Mouse (Mus musculus): ENCODE results near the gene Tssk2. TPM values are rescaled to one million over a fixed set of nuclear protein-coding genes. Genes with fewer than 3 reads are reported as not detected.
A peak's percentile ranks its signal among the peaks of the same experiment; 100 is the strongest.

The Tssk2 gene
- total and polyA plus RNA-seq, 2 experiments from 2014 or later = not detected

- Histone ChIP-seq H3K27me3 (ENCODE audit: insufficient read depth, low read length) (no peaks in the 10 kb centered on the region), H3K36me3 (ENCODE audit: insufficient read depth) (no peaks in the 10 kb centered on the region), H3K27ac (ENCODE audit: low read depth, low read length) (no peak overlapping the region), H3K9me3 (ENCODE audit: low read length) (no peaks in the 10 kb centered on the region), H3K4me2 (ENCODE audit: low read depth) (no peak overlapping the region), H3K4me1 (ENCODE audit: insufficient read depth) (0 out of 2 replicates have a peak, but pooled peaks cover 3% of the 10 kb centered on the region), H3K4me3 (ENCODE audit: low read depth, low read length) (no peak overlapping the region), H3K9ac (no peak overlapping the region)
- 62% methylated on average over 5 of the region's 5 CpGs for WGBS
- no peak for ATAC-seq
- no peak for DNase-seq
- TF ChIP-seq CTCF (IDR thresholded peaks at IDR 0.05; ENCODE audit: low read depth) = no peak
Observed at GRCm38 (mm10) chr16:17931906-17932460, 33.5 kb downstream of the Tssk2 start.

- H3K4me1 ChIP-seq (ENCODE audit: insufficient read depth) = no peaks in the 10 kb centered on the region
- no peak overlapping the region for H3K4me2 ChIP-seq (ENCODE audit: low read depth)
- no peaks in the 10 kb centered on the region for H3K36me3 ChIP-seq (ENCODE audit: insufficient read depth)
- DNase-seq (no peak), ATAC-seq (no peak)
- H3K9me3 ChIP-seq (ENCODE audit: low read length) = no peaks in the 10 kb centered on the region
- no peak for TF ChIP-seq CTCF (IDR thresholded peaks at IDR 0.05; ENCODE audit: low read depth)
- no peak overlapping the region for H3K27ac ChIP-seq (ENCODE audit: low read depth, low read length)
- WGBS = 69% methylated on average over 9 of the region's 9 CpGs
- H3K4me3 ChIP-seq (ENCODE audit: low read depth, low read length) = no peak overlapping the region
- H3K9ac ChIP-seq = no peak overlapping the region
- no peaks in the 10 kb centered on the region for H3K27me3 ChIP-seq (ENCODE audit: insufficient read depth, low read length)
Observed at GRCm38 (mm10) chr16:17933594-17934444, 35.4 kb downstream of the Tssk2 start.

- Histone ChIP-seq H3K4me2 (ENCODE audit: low read depth) (no peak overlapping the region), H3K27me3 (ENCODE audit: insufficient read depth, low read length) (no peaks in the 10 kb centered on the region), H3K27ac (ENCODE audit: low read depth, low read length) (no peak overlapping the region), H3K9ac (no peak overlapping the region), H3K36me3 (ENCODE audit: insufficient read depth) (no peaks in the 10 kb centered on the region), H3K4me3 (ENCODE audit: low read depth, low read length) (no peak overlapping the region), H3K9me3 (ENCODE audit: low read length) (no peaks in the 10 kb centered on the region), H3K4me1 (ENCODE audit: insufficient read depth) (no peaks in the 10 kb centered on the region)
- ATAC-seq (no peak), DNase-seq (no peak)
- TF ChIP-seq CTCF (IDR thresholded peaks at IDR 0.05; ENCODE audit: low read depth) = peak; percentile 11; the same call in 1 of the 2 replicates
- WGBS = 64% methylated on average over 3 of the region's 3 CpGs
Observed at GRCm38 (mm10) chr16:17934445-17934910, 36.0 kb downstream of the Tssk2 start.

GRCm38 (mm10) chr16:17936776-17937175 lies 38.3 kb downstream of the Tssk2 start:
- H3K27me3 ChIP-seq (ENCODE audit: insufficient read depth, low read length) = no peaks in the 10 kb centered on the region
- no peaks in the 10 kb centered on the region for H3K4me1 ChIP-seq (ENCODE audit: insufficient read depth)
- H3K36me3 ChIP-seq (ENCODE audit: insufficient read depth) = no peaks in the 10 kb centered on the region
- H3K9me3 ChIP-seq (ENCODE audit: low read length) = no peaks in the 10 kb centered on the region
- DNase-seq (no peak), ATAC-seq (no peak)
- H3K4me2 ChIP-seq (ENCODE audit: low read depth) = no peak overlapping the region
- no peak overlapping the region for H3K27ac ChIP-seq (ENCODE audit: low read depth, low read length)
- no peak overlapping the region for H3K4me3 ChIP-seq (ENCODE audit: low read depth, low read length)
- WGBS = 83% methylated on average over 10 of the region's 10 CpGs
- no peak overlapping the region for H3K9ac ChIP-seq
- TF ChIP-seq CTCF (IDR thresholded peaks at IDR 0.05; ENCODE audit: low read depth) = no peak

- no peaks in the 10 kb centered on the region for H3K4me1 ChIP-seq (ENCODE audit: insufficient read depth)
- H3K9ac ChIP-seq = no peak overlapping the region
- H3K4me2 ChIP-seq (ENCODE audit: low read depth) = no peak overlapping the region
- H3K9me3 ChIP-seq (ENCODE audit: low read length) = no peaks in the 10 kb centered on the region
- H3K4me3 ChIP-seq (ENCODE audit: low read depth, low read length) = no peak overlapping the region
- 87% methylated on average over 7 of the region's 7 CpGs for WGBS
- H3K27ac ChIP-seq (ENCODE audit: low read depth, low read length) = no peak overlapping the region
- no peak for TF ChIP-seq CTCF (IDR thresholded peaks at IDR 0.05; ENCODE audit: low read depth)
- no peak for ATAC-seq
- no peak for DNase-seq
- no peaks in the 10 kb centered on the region for H3K27me3 ChIP-seq (ENCODE audit: insufficient read depth, low read length)
- no peaks in the 10 kb centered on the region for H3K36me3 ChIP-seq (ENCODE audit: insufficient read depth)
Observed at GRCm38 (mm10) chr16:17938187-17938586, 39.8 kb downstream of the Tssk2 start.

- Histone ChIP-seq H3K27me3 (ENCODE audit: insufficient read depth, low read length) (no peaks in the 10 kb centered on the region), H3K9me3 (ENCODE audit: low read length) (no peaks in the 10 kb centered on the region), H3K4me3 (ENCODE audit: low read depth, low read length) (no peak overlapping the region), H3K4me1 (ENCODE audit: insufficient read depth) (no peaks in the 10 kb centered on the region), H3K9ac (no peak overlapping the region), H3K36me3 (ENCODE audit: insufficient read depth) (no peaks in the 10 kb centered on the region), H3K4me2 (ENCODE audit: low read depth) (no peak overlapping the region), H3K27ac (ENCODE audit: low read depth, low read length) (no peak overlapping the region)
- peak; percentile 57 for TF ChIP-seq CTCF (IDR thresholded peaks at IDR 0.05; ENCODE audit: low read depth)
- DNase-seq (no peak), ATAC-seq (peak; percentile 62)
- 10% methylated on average over 7 of the region's 7 CpGs for WGBS
Observed at GRCm38 (mm10) chr16:17938821-17939220, 40.4 kb downstream of the Tssk2 start.

- H3K27ac ChIP-seq (ENCODE audit: low read depth, low read length) = no peak overlapping the region
- 36% methylated on average over 9 of the region's 9 CpGs for WGBS
- H3K9me3 ChIP-seq (ENCODE audit: low read length) = no peaks in the 10 kb centered on the region
- no peak for ATAC-seq
- H3K36me3 ChIP-seq (ENCODE audit: insufficient read depth) = no peaks in the 10 kb centered on the region
- no peak for DNase-seq
- H3K27me3 ChIP-seq (ENCODE audit: insufficient read depth, low read length) = no peaks in the 10 kb centered on the region
- no peaks in the 10 kb centered on the region for H3K4me1 ChIP-seq (ENCODE audit: insufficient read depth)
- no peak overlapping the region for H3K4me3 ChIP-seq (ENCODE audit: low read depth, low read length)
- no peak for TF ChIP-seq CTCF (IDR thresholded peaks at IDR 0.05; ENCODE audit: low read depth)
- H3K4me2 ChIP-seq (ENCODE audit: low read depth) = no peak overlapping the region
- H3K9ac ChIP-seq = no peak overlapping the region
Observed at GRCm38 (mm10) chr16:17939255-17939751, 40.9 kb downstream of the Tssk2 start.

Measured in forebrain, postnatal 0 days (tissue).